Mouse (Mus musculus) ES-Bruce4 (cell line): Measurements from ENCODE around the gene Fancc. TPM values are rescaled to one million over a fixed set of nuclear protein-coding genes. Genes with fewer than 3 reads are reported as not detected.

Experiments
- H3K27ac ChIP-seq: 2 replicates; pipeline ENCODE4 v1.5.1; 2012; ENCODE audit warnings: low read length, inconsistent platforms; ENCODE audit not compliant: insufficient read depth
- H3K27me3 ChIP-seq: 2 replicates; pipeline ENCODE4 v1.6.1; 2012; ENCODE audit warnings: mild to moderate bottlenecking, low read length, inconsistent platforms; ENCODE audit not compliant: control insufficient read depth, poor library complexity, insufficient read depth, severe bottlenecking
- H3K36me3 ChIP-seq: 2 replicates; pipeline ENCODE4 v1.6.1; 2012; ENCODE audit warnings: inconsistent platforms, mild to moderate bottlenecking, low read length, moderate library complexity; ENCODE audit not compliant: control insufficient read depth, poor library complexity, insufficient read depth, severe bottlenecking
- H3K4me1 ChIP-seq: one replicate; pipeline ENCODE4 v1.8.1; 2011; ENCODE audit warnings: low read length; ENCODE audit not compliant: control insufficient read depth, insufficient read depth
- H3K4me3 ChIP-seq: 2 replicates; pipeline ENCODE4 v1.5.1; 2011; ENCODE audit warnings: low read depth, mild to moderate bottlenecking, low read length
- H3K9ac ChIP-seq: 2 replicates; pipeline ENCODE4 v1.6.1; 2012; ENCODE audit warnings: low read depth, mild to moderate bottlenecking, inconsistent platforms; ENCODE audit not compliant: poor library complexity, severe bottlenecking
- H3K9me3 ChIP-seq: replicated peaks from 2 replicates; pipeline ENCODE4 v1.6.1; 2012; ENCODE audit warnings: mild to moderate bottlenecking, low read length, inconsistent platforms; ENCODE audit not compliant: control insufficient read depth, poor library complexity, insufficient read depth, severe bottlenecking
- CTCF ChIP-seq: IDR thresholded peaks from one replicate; pipeline ENCODE4 v1.8.1; 2011; ENCODE audit warnings: low read depth, low read length
- EP300 ChIP-seq: IDR thresholded peaks from 2 replicates; pipeline ENCODE4 v1.6.1; 2011; ENCODE audit warnings: low read depth, low read length; ENCODE audit not compliant: insufficient read depth
- POLR2A ChIP-seq: IDR thresholded peaks from one replicate; pipeline ENCODE4 v1.8.1; 2011; ENCODE audit warnings: low read length; ENCODE audit not compliant: insufficient read depth
- polyA plus RNA-seq: library from polyadenylated mRNA; stranded (reverse); fragments of >200 nt; gene quantifications from 2 replicates; pipeline ENCODE4 v1.2.4, GENCODE M21; 2011; ENCODE audit warnings: low read depth; ENCODE audit not compliant: missing spikeins, insufficient read depth, insufficient read length

The Fancc gene
- polyA plus RNA-seq, 1 experiment = 13.3 TPM

- Histone ChIP-seq H3K27ac (no peak overlapping the region), H3K27me3 (no peaks in the 10 kb centered on the region), H3K4me3 (no peak overlapping the region), H3K9me3 (no peaks in the 10 kb centered on the region), H3K4me1 (peaks cover 2% of the 10 kb centered on the region), H3K9ac (no peak overlapping the region), H3K36me3 (peaks cover 32% of the 10 kb centered on the region)
- peak; percentile 62 for TF ChIP-seq CTCF
- peak; percentile 56; the same call in 1 of the 2 replicates for TF ChIP-seq EP300
- TF ChIP-seq POLR2A = no peak
Observed at GRCm38 (mm10) chr13:63507821-63508220, 10.7 kb upstream of the Fancc start.

- TF ChIP-seq EP300 = no peak
- TF ChIP-seq CTCF = no peak
- TF ChIP-seq POLR2A = no peak
- H3K4me3 ChIP-seq = no peak overlapping the region
- no peaks in the 10 kb centered on the region for H3K27me3 ChIP-seq
- H3K4me1 ChIP-seq = peaks cover 2% of the 10 kb centered on the region
- H3K27ac ChIP-seq = no peak overlapping the region
- H3K9me3 ChIP-seq = no peaks in the 10 kb centered on the region
- no peak overlapping the region for H3K9ac ChIP-seq
- peaks cover 25% of the 10 kb centered on the region for H3K36me3 ChIP-seq
Observed at GRCm38 (mm10) chr13:63507001-63507556, 10.0 kb upstream of the Fancc start.

GRCm38 (mm10) chr13:63506364-63506763 is 9.3 kb upstream of the Fancc start:
- Histone ChIP-seq H3K9ac (no peak overlapping the region), H3K36me3 (peaks cover 18% of the 10 kb centered on the region), H3K4me3 (no peak overlapping the region), H3K27ac (no peak overlapping the region), H3K9me3 (no peaks in the 10 kb centered on the region), H3K4me1 (peaks cover under 1% of the 10 kb centered on the region), H3K27me3 (no peaks in the 10 kb centered on the region)
- TF ChIP-seq EP300 = no peak
- no peak for TF ChIP-seq POLR2A
- no peak for TF ChIP-seq CTCF

GRCm38 (mm10) chr13:63502391-63502790 is 5.3 kb upstream of the Fancc start:
- no peak overlapping the region for H3K27ac ChIP-seq
- no peak overlapping the region for H3K9ac ChIP-seq
- H3K36me3 ChIP-seq = no peaks in the 10 kb centered on the region
- TF ChIP-seq CTCF = no peak
- no peak for TF ChIP-seq EP300
- no peak for TF ChIP-seq POLR2A
- H3K27me3 ChIP-seq = no peaks in the 10 kb centered on the region
- peaks cover 1% of the 10 kb centered on the region for H3K4me1 ChIP-seq
- no peaks in the 10 kb centered on the region for H3K9me3 ChIP-seq
- no peak overlapping the region for H3K4me3 ChIP-seq

GRCm38 (mm10) chr13:63499489-63499888 is 2.4 kb upstream of the Fancc start:
- no peaks in the 10 kb centered on the region for H3K27me3 ChIP-seq
- no peak overlapping the region for H3K9ac ChIP-seq
- no peaks in the 10 kb centered on the region for H3K36me3 ChIP-seq
- peaks cover 1% of the 10 kb centered on the region for H3K4me1 ChIP-seq
- no peaks in the 10 kb centered on the region for H3K9me3 ChIP-seq
- TF ChIP-seq CTCF (no peak), POLR2A (no peak), EP300 (no peak)
- no peak overlapping the region for H3K27ac ChIP-seq
- H3K4me3 ChIP-seq = no peak overlapping the region

GRCm38 (mm10) chr13:63487707-63488042 is 9.4 kb downstream of the Fancc start:
- Histone ChIP-seq H3K27ac (no peak overlapping the region), H3K9me3 (no peaks in the 10 kb centered on the region)

More at GRCm38 (mm10) chr13:63487707-63488042, 9.4 kb downstream of the Fancc start:
- H3K9ac ChIP-seq = no peak overlapping the region
- no peaks in the 10 kb centered on the region for H3K4me1 ChIP-seq
- H3K36me3 ChIP-seq = no peaks in the 10 kb centered on the region
- H3K27me3 ChIP-seq = no peaks in the 10 kb centered on the region
- H3K4me3 ChIP-seq = no peak overlapping the region
- TF ChIP-seq POLR2A (no peak), EP300 (no peak), CTCF (no peak)
